Mouse (Mus musculus) brain, embryonic 14.5 days (tissue): ENCODE results near the gene Hoxa5.

ENCODE experiments used
- CTCF ChIP-seq: fragments of 200-500 bp; IDR thresholded peaks from 2 replicates; pipeline ENCODE4 v1.5.1; 2012; ENCODE audit warnings: inconsistent platforms, mild to moderate bottlenecking, moderate library complexity, borderline replicate concordance; ENCODE audit not compliant: insufficient read depth, insufficient read length; ENCODE audit errors: extremely low read depth
- POLR2A ChIP-seq: fragments of 200-500 bp; IDR thresholded peaks from 2 replicates; pipeline ENCODE4 v1.6.1; 2012; ENCODE audit warnings: mild to moderate bottlenecking, inconsistent platforms, borderline replicate concordance; ENCODE audit not compliant: poor library complexity, insufficient read depth, insufficient read length, severe bottlenecking; ENCODE audit errors: extremely low read depth

- TF ChIP-seq CTCF, result no peak
- no peak for TF ChIP-seq POLR2A
Observed at GRCm38 (mm10) chr6:52189172-52189591, 15.2 kb downstream of the Hoxa5 start.
